Mouse (Mus musculus): ENCODE data around the gene Dis3l.
"Not testable (repeated sequence)": the region's sequence is repeated elsewhere in the genome, so short reads cannot be mapped to it uniquely, and the experiment has no call there.

Dis3l gene

DNA sequence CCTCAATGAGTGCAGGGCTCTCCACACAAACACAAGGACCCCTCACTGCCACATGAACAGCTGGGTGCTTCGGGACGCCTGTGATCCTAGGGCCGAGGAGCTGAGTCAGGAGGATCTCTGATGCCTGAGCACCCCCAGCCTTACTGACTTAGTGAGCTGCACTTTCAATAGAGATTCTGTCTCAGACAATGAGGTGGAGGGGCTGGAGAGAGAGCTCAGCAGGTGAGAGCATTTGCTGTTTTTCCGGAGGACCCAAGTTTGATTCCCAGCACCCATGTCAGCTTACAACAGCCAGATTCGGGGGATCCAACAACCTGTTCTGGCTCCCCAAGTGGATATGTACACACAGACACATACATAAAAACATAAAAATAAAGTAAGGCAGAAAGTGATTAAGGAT, 24.1 kb downstream of the Dis3l start:
- no peak for DNase-seq

GRCm38 (mm10) chr9:64314696-64315095, 26.4 kb downstream of the Dis3l start:
- DNase-seq, result no peak

- peak; percentile 12 for DNase-seq
These were observed 29.0 kb downstream of the Dis3l start for GRCm38 (mm10) chr9:64312128-64312527.

- DNase-seq, result no peak
These were observed 29.9 kb downstream of the Dis3l start for GRCm38 (mm10) chr9:64310996-64311785.

DNA sequence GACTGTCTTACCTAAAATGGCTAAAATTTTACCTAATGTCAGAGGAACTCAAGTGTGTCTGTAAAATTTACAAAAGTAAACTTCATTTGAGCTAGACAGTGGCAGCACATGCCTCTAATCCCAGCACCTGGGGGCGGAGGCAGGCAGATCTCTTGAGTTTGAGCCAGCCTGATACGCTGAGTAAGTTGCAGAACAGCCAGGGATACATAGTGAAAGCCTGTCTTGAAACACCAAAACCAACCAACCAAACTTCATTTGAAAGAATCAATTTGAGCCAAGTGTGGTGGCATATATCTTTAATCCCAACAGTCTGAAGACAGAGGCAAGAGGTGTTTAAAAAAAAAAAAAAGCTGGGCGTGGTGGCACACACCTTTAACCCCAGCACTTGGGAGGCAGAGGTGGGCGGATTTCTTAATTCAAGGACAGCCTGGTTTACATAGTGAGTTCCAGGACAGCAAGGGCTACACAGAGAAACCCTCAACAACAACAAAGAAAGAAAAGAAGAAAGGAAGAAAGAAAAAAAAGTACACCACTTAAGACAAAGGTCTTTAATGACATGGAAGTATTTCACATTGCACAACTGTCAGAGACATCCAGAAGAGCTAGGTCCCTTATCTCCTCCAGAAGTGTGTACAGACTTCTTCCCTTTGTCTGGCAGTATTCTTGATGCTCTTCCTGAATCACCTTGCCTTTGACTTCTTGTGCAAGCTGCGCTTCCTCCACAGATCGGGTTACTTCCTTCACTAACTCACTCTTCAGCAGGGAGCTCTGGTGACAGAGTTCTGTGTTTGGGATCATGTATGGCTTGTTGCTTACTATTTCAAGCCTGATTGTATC, 34.4 kb downstream of the Dis3l start:
- no peak for DNase-seq

GRCm38 (mm10) chr9:64303086-64303485, 38.0 kb downstream of the Dis3l start:
- not testable (repeated sequence) for DNase-seq

DNA sequence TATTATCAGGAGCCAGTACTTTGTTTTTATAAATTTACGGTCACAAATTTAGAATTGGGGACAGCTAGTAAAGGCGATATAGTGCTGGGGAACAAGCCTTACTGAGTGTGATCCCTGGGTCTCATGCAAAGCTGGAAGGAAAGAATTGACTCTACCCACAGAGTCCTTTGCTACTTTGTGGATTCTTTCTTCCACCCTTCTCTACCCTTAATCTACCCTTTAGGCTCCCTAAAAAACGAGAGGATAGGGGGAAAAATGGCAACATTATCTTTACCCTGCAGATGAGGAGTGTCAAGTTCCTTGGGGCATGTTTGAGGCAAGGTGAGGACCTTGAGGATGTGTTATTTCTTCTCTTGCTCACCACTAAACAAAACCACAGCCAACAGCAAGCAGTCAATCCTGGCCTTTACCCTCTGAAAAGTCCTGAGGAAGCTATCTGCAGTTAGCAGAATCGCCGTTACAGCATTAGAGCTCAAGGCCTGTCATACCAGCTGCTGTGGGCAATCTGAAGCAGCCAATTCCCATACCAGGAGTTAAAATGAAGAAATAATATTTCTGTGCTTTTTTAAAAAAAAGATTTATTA, 58.6 kb downstream of the Dis3l start:
- no peak for DNase-seq

DNA sequence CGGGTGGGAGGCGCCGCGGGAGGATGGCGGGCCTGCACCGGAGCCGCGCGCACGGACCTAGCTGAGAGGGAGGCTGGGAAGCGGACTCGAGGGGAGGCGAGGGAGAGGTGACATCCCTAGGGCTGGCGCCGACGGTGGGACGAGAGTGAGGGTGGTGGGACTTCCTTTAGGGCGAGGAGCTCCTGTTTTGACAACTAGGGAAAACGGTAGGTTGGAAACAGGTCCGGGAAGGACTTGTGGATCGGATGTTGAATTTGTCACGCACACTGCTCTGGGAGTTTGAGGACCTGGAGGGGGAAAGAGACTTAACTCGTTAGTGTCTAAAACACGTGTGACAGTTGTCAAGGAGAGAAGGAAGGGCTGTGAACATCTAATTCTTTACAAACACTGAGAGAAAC, 59.3 kb downstream of the Dis3l start:
- no peak for DNase-seq

- DNase-seq, result peak; percentile 97
These were observed 59.8 kb downstream of the Dis3l start, which contains the start of gene Tipin for GRCm38 (mm10) chr9:64281105-64281780. TSS of gene Tipin (plus strand) at chr9:64281581.

DNA sequence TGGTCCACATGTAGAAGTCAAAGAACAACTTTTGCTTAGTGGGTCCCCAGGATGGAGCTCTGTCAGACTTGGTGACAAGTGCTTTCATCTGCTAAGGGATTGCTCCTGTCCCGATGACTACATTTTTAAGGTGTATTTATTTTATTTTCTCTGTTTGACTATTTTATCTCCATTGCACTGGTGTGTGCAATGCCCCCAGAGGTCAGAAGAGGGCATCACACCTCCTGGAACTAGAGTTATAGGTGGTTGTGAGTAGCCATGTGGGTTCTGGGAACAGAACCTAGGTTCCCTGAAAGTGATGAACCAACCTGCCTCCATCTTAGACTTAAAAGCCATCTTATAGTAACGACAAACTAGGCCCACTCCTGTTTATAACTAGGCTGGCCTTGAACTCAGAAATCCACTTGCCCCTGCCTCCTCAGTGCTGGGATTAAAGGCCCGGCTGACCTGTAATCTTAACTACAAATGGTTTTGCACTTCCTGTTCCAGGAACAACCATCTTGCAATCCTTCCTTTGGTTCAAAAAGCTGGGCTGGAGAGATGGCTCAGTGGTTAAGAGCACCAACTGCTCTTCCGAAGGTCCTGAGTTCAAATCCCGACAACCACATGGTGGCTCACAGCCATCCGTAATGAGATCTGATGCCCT, 62.3 kb downstream of the Dis3l start:
- DNase-seq, result no peak

GRCm38 (mm10) chr9:64277706-64278105, 63.4 kb downstream of the Dis3l start:
- DNase-seq, result peak; percentile 79

- DNase-seq, result peak; percentile 24
These were observed 66.2 kb downstream of the Dis3l start for GRCm38 (mm10) chr9:64274919-64275318.

DNA sequence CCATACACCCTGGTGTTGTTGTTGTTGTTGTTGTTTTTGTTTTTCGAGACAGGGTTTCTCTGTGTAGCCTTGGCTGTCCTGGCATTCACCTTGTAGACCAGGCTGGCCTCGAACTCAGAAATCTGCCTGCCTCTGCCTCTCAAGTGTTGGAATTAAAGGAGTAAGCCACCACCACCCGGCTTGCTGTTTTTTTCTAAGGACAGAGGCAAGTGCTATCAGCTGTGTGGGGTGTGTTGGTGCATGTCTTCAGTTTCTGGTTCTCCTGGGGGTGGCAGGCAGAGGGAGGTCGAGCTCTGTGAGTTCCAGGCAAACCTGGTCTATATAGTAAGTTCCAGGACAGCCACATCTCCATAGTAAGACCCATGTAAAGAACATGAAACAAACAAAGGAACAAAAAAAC, 66.8 kb downstream of the Dis3l start:
- DNase-seq, result no peak

GRCm38 (mm10) chr9:64273757-64274156, 67.3 kb downstream of the Dis3l start:
- no peak for DNase-seq

DNA sequence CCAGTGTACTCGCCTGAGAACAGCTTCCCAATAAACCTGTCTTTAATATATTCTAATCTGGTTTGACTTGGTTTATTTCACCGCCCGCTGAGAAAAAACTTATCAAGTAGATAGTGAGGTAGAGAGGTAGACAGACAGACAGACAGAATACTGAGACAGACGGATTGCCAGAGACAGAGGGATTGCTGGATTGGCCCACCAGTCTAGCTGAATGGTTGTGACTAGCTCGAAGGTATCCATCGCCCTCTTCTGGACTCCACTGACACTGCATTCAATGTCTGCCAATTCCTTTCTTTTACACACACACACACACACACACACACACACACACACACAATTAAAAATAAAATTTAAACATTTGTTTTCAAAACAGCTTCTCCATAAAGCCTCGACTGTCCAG, 68.5 kb downstream of the Dis3l start:
- DNase-seq, result peak; percentile 32

- DNase-seq, result no peak
These were observed 69.8 kb downstream of the Dis3l start for GRCm38 (mm10) chr9:64271249-64271648.

- not testable (repeated sequence) for DNase-seq
These were observed 72.3 kb downstream of the Dis3l start for GRCm38 (mm10) chr9:64268836-64269235.

GRCm38 (mm10) chr9:64268196-64268595, 72.9 kb downstream of the Dis3l start:
- DNase-seq, result no peak

GRCm38 (mm10) chr9:64267231-64267630, 73.9 kb downstream of the Dis3l start:
- no peak for DNase-seq

DNA sequence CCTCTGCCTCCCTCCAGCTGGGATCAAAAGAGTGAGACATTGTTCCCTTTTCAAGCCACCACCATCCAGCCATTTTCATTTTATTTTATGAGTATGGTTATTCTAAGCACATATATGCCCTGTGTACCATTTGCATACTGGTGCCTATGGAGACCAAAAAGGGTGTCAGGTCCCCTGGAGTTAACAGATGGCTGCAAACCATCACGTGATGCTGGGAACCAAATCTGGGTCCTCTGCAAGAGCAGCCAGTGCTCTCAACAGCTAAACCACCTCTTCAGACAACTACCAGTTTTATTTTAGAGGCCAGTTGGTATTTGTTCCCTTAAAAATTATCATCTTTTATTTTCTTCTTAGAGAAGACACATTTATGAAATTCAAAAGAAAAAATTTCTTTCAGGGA, 76.3 kb downstream of the Dis3l start:
- DNase-seq, result no peak

- DNase-seq, result no peak
These were observed 80.1 kb downstream of the Dis3l start for GRCm38 (mm10) chr9:64261023-64261422.

GRCm38 (mm10) chr9:64259906-64260305, 81.2 kb downstream of the Dis3l start:
- DNase-seq, result no peak
